17 mouse cellular contexts compared by ENCODE assay signal in genomic region chr2:148250902-148251301, GRCm38 (mm10).
DNase-seq lines count a peak whose midpoint lies in the region; ATAC-seq and TF ChIP-seq lines count a peak whose summit lies in the region.
"Had no signal": no experiment of that assay in that cellular context is flagged by ENCODE, and none has a peak within 500 bp of the region (broad histone marks: within the 10 kb centered on the region; RNA-seq: fewer than 3 reads in every experiment).

No protein-coding gene starts in this region.

- peak; percentile 95 for TF ChIP-seq EP300 in lung, postnatal 0 days (IDR thresholded peaks at IDR 0.05)

- no peak for TF ChIP-seq CTCF in lung, postnatal 0 days (IDR thresholded peaks at IDR 0.05)

- H3K36me3 ChIP-seq in lung, postnatal 0 days (ENCODE audit: insufficient read depth, low read length): no peaks in the 10 kb centered on the region
- H3K36me3 ChIP-seq: G1E had no signal

- peak; percentile 48 for DNase-seq in lung, postnatal 0 days (ENCODE audit: low spot score)
- no peak for DNase-seq in lung, adult 18-20 months
- DNase-seq: adrenal gland, adult 2 months; adrenal gland, adult 8-10 months; adrenal gland, postnatal 10 days; adrenal gland, postnatal 14 days; adrenal gland, postnatal 25 days; adrenal gland, postnatal 36 days; B cell, adult 2 months; cerebellum, adult 11 months; cerebellum, adult 11-12 months; cerebellum, adult 18-20 months; cerebellum, adult 2 months had no signal

- H3K4me2 ChIP-seq in lung, postnatal 0 days (replicated peaks; ENCODE audit: low read depth, low read length): no peak overlapping the region

- H3K4me3 ChIP-seq in lung, postnatal 0 days (ENCODE audit: low read depth, low read length): no peak overlapping the region

- 68% methylated on average over 1 of the region's 1 CpGs for WGBS in lung, postnatal 0 days

- ATAC-seq in lung, postnatal 0 days: no peak
- ATAC-seq: activated CD4-positive, CD25-positive, alpha-beta regulatory T cell, adult 4 months; CD4-positive, CD25-positive, alpha-beta regulatory T cell, adult 4 months; Patski had no signal

- no peak overlapping the region for H3K9ac ChIP-seq in lung, postnatal 0 days (replicated peaks; ENCODE audit: low read depth)

- no peaks in the 10 kb centered on the region for H3K27me3 ChIP-seq in lung, postnatal 0 days (replicated peaks; ENCODE audit: insufficient read depth, low read length)
- H3K27me3 ChIP-seq: Patski had no signal

- no peak overlapping the region for H3K27ac ChIP-seq in lung, postnatal 0 days (ENCODE audit: low read length)

- H3K4me1 ChIP-seq in lung, postnatal 0 days (ENCODE audit: insufficient read depth, low read depth, low read length): no peaks in the 10 kb centered on the region

- H3K9me3 ChIP-seq in lung, postnatal 0 days (ENCODE audit: low read length): no peaks in the 10 kb centered on the region
